Mouse (Mus musculus) retina, postnatal 7 days (tissue): ENCODE measurements around the gene Wnt9b.
"Not testable (repeated sequence)": the region's sequence is repeated elsewhere in the genome, so short reads cannot be mapped to it uniquely, and the experiment has no call there.

Experiments used
- DNase-seq: peaks from one replicate; pipeline ENCODE4 v3.0.0-alpha.2; 2012; ENCODE audit warnings: low read depth, low spot score

The Wnt9b gene

GRCm38 (mm10) chr11:103749306-103750089, at the start of gene Wnt9b:
Gene Wnt9b (minus strand): TSS chr11:103749821.
- DNase-seq: no peak

- DNase-seq: no peak
Measured at GRCm38 (mm10) chr11:103789951-103790350, 40.3 kb upstream of the Wnt9b start.

- DNase-seq: no peak
Measured at GRCm38 (mm10) chr11:103780152-103780551, 30.5 kb upstream of the Wnt9b start.

- no peak for DNase-seq
Measured at GRCm38 (mm10) chr11:103774228-103774530, 24.6 kb upstream of the Wnt9b start.

GRCm38 (mm10) chr11:103773387-103774227, 24.0 kb upstream of the Wnt9b start, which contains the start of gene Wnt3:
Gene Wnt3 (plus strand): TSS chr11:103774150.
- no peak for DNase-seq

GRCm38 (mm10) chr11:103772505-103773386, 23.1 kb upstream of the Wnt9b start:
- no peak for DNase-seq

GRCm38 (mm10) chr11:103771160-103771817, 21.7 kb upstream of the Wnt9b start:
- no peak for DNase-seq

- DNase-seq: no peak
Measured at GRCm38 (mm10) chr11:103765556-103766011, 16.0 kb upstream of the Wnt9b start.

- no peak for DNase-seq
Measured at GRCm38 (mm10) chr11:103764601-103765000, 15.0 kb upstream of the Wnt9b start.

GRCm38 (mm10) chr11:103763410-103764163, 14.0 kb upstream of the Wnt9b start:
- peak; percentile 75 for DNase-seq

- DNase-seq: not testable (repeated sequence)
Measured at GRCm38 (mm10) chr11:103760891-103761290, 11.3 kb upstream of the Wnt9b start.

GRCm38 (mm10) chr11:103760101-103760500, 10.5 kb upstream of the Wnt9b start:
- DNase-seq: no peak

GRCm38 (mm10) chr11:103758706-103759105, 9.1 kb upstream of the Wnt9b start:
- peak; percentile 57 for DNase-seq

- no peak for DNase-seq
Measured at GRCm38 (mm10) chr11:103758054-103758453, 8.4 kb upstream of the Wnt9b start.

GRCm38 (mm10) chr11:103750612-103751011, 991 bp upstream of the Wnt9b start:
- DNase-seq: no peak

GRCm38 (mm10) chr11:103735046-103735781, 14.4 kb downstream of the Wnt9b start:
- DNase-seq: no peak

- DNase-seq: no peak
Measured at GRCm38 (mm10) chr11:103734411-103735045, 15.1 kb downstream of the Wnt9b start.

- DNase-seq: no peak
Measured at GRCm38 (mm10) chr11:103733961-103734360, 15.7 kb downstream of the Wnt9b start.

- DNase-seq: no peak
Measured at GRCm38 (mm10) chr11:103733069-103733468, 16.6 kb downstream of the Wnt9b start.
